In the genomic region with DNA sequence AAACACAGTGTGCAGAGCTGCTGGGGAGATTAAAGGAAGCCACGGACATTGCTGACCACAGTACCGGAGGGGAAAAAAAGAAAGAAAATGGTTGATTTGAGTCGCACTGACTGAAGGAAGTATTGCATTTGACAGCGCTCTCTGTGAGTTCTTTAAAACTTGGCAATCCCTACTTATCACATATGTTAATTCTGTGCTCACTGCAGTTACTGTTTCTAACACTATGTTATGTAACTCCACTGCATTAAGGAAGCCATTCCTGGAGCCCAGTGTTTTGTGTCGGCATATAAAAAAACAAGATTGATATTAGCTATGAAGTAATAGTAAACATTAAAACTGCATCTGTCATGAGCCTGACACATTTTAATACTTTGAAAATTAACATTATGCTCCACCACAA, we compare ENCODE assay signal across 27 mouse cellular contexts. TPM values are rescaled to one million over a fixed set of nuclear protein-coding genes. Genes with fewer than 3 reads are reported as not detected.
DNase-seq lines count a peak whose midpoint lies in the region; ATAC-seq lines count a peak whose summit lies in the region.
"Had no signal": no experiment of that assay in that cellular context is flagged by ENCODE, and none has a peak within 500 bp of the region (broad histone marks: within the 10 kb centered on the region; RNA-seq: fewer than 3 reads in every experiment).

No protein-coding gene starts in this region.

- H3K36me3 ChIP-seq in forebrain, embryonic 15.5 days, result no peaks in the 10 kb centered on the region
- H3K36me3 ChIP-seq in forebrain, embryonic 12.5 days (replicated peaks), result no peaks in the 10 kb centered on the region
- no peaks in the 10 kb centered on the region for H3K36me3 ChIP-seq in lung, embryonic 16.5 days (ENCODE audit: control insufficient read depth, insufficient read depth, low read length)
- H3K36me3 ChIP-seq: heart, embryonic 13.5 days; lung, embryonic 15.5 days had no signal

- ATAC-seq in forebrain, embryonic 15.5 days (replicated peaks), result peak; percentile 85
- ATAC-seq in forebrain, embryonic 12.5 days (ENCODE audit: low FRiP score), result no peak
- ATAC-seq in lung, embryonic 16.5 days (ENCODE audit: low read depth), result peak; percentile 70
- peak; percentile 33 for ATAC-seq in granulocyte monocyte progenitor cell, adult 5-6 weeks (replicated peaks; ENCODE audit: poor library complexity, severe bottlenecking)
- ATAC-seq: midbrain, embryonic 16.5 days; Patski had no signal

- H3K9me3 ChIP-seq in forebrain, embryonic 15.5 days, result no peaks in the 10 kb centered on the region
- no peaks in the 10 kb centered on the region for H3K9me3 ChIP-seq in forebrain, embryonic 12.5 days
- H3K9me3 ChIP-seq in lung, embryonic 16.5 days (ENCODE audit: control insufficient read depth, low read length), result no peaks in the 10 kb centered on the region
- H3K9me3 ChIP-seq: heart, embryonic 13.5 days; lung, embryonic 15.5 days had no signal

- H3K4me2 ChIP-seq in forebrain, embryonic 15.5 days (replicated peaks), result no peak overlapping the region
- no peak overlapping the region for H3K4me2 ChIP-seq in forebrain, embryonic 12.5 days
- no peak overlapping the region for H3K4me2 ChIP-seq in lung, embryonic 16.5 days (ENCODE audit: low read depth, low read length)
- H3K4me2 ChIP-seq: heart, embryonic 13.5 days; hindbrain, embryonic 14.5 days; lung, embryonic 15.5 days; midbrain, embryonic 11.5 days had no signal

- DNase-seq in lung, postnatal 10 days, result no peak
- DNase-seq in heart, adult 11 months, result no peak
- no peak for DNase-seq in cerebellum, postnatal 36 days
- DNase-seq: adrenal gland, postnatal 10 days; cerebellum, adult 11-12 months; cerebellum, adult 9-11 months; gastrocnemius, adult 2 months; gastrocnemius, postnatal 36 days; heart, postnatal 10 days; kidney, adult 2 months; layer of hippocampus, adult 9-11 months; liver; right cerebral cortex, postnatal 25 days; thymus, adult 2 months; thymus, postnatal 36 days had no signal

- no peak overlapping the region for H3K4me3 ChIP-seq in forebrain, embryonic 15.5 days
- no peak overlapping the region for H3K4me3 ChIP-seq in forebrain, embryonic 12.5 days (replicated peaks)
- no peak overlapping the region for H3K4me3 ChIP-seq in lung, embryonic 16.5 days (ENCODE audit: low read length)
- H3K4me3 ChIP-seq: erythroblast, embryonic 14.5 days; gastrocnemius, adult 2 months; heart, embryonic 13.5 days; lung, embryonic 15.5 days had no signal

- H3K27ac ChIP-seq in forebrain, embryonic 15.5 days (replicated peaks), result no peak overlapping the region
- no peak overlapping the region for H3K27ac ChIP-seq in forebrain, embryonic 12.5 days
- no peak overlapping the region for H3K27ac ChIP-seq in lung, embryonic 16.5 days (ENCODE audit: low read length)
- H3K27ac ChIP-seq: gastrocnemius, adult 2 months; heart, embryonic 13.5 days; hindbrain, embryonic 14.5 days; liver, embryonic 14.5 days; lung, embryonic 15.5 days had no signal

- H3K4me1 ChIP-seq in forebrain, embryonic 15.5 days, result no peaks in the 10 kb centered on the region
- no peaks in the 10 kb centered on the region; the same call in 1 of the 2 replicates for H3K4me1 ChIP-seq in forebrain, embryonic 12.5 days
- peaks cover 5% of the 10 kb centered on the region; the same call in 1 of the 2 replicates for H3K4me1 ChIP-seq in lung, embryonic 16.5 days (replicated peaks; ENCODE audit: control insufficient read depth, insufficient read depth, low read length)

- WGBS in forebrain, embryonic 15.5 days, result 65% methylated on average over 5 of the region's 5 CpGs
- 83% methylated on average over 5 of the region's 5 CpGs for WGBS in forebrain, embryonic 12.5 days
- WGBS in lung, embryonic 16.5 days, result 53% methylated on average over 5 of the region's 5 CpGs

- no peak overlapping the region for H3K9ac ChIP-seq in forebrain, embryonic 15.5 days (replicated peaks)
- no peak overlapping the region for H3K9ac ChIP-seq in forebrain, embryonic 12.5 days
- H3K9ac ChIP-seq in lung, embryonic 16.5 days (ENCODE audit: low read length), result no peak overlapping the region
- H3K9ac ChIP-seq: heart, embryonic 13.5 days; hindbrain, embryonic 14.5 days; liver, embryonic 14.5 days; lung, embryonic 15.5 days had no signal

- H3K27me3 ChIP-seq in forebrain, embryonic 15.5 days, result no peaks in the 10 kb centered on the region
- H3K27me3 ChIP-seq in forebrain, embryonic 12.5 days, result no peaks in the 10 kb centered on the region
- no peaks in the 10 kb centered on the region for H3K27me3 ChIP-seq in lung, embryonic 16.5 days (ENCODE audit: control insufficient read depth, insufficient read depth, low read depth, low read length)
- H3K27me3 ChIP-seq: heart, embryonic 13.5 days; lung, embryonic 15.5 days; Patski had no signal

RNA-seq across cellular contexts. Expression of gene Casd1, which starts 22.9 kb away (rescaled TPM):
- polyA plus RNA-seq in forebrain, embryonic 15.5 days (2015; fragmentation: Nextera tagmentation; extraction: Ambion mirVana), result 34.1 and 40.3 TPM in 2 replicates
- polyA plus RNA-seq in forebrain, embryonic 12.5 days (2016; fragmentation: Nextera tagmentation; extraction: Ambion mirVana), result 35.3 and 36.7 TPM in 2 replicates
- polyA plus RNA-seq in lung, embryonic 16.5 days (2015; fragmentation: Nextera tagmentation; extraction: Ambion mirVana), result 29.9 and 32.2 TPM in 2 replicates
- total RNA-seq in granulocyte monocyte progenitor cell, adult 5-6 weeks (2014; fragmentation: Nextera tagmentation), result 28.5 TPM in 2 replicates
- total RNA-seq in granulocyte monocyte progenitor cell, adult 5-6 weeks (2017), result 40.8 and 48.0 TPM in 2 replicates
